Mouse (Mus musculus) neutrophil, adult 5-6 weeks (primary cell): Measurements from ENCODE around the gene Btbd2. TPM values are rescaled to one million over a fixed set of nuclear protein-coding genes. Genes with fewer than 3 reads are reported as not detected.
"Not testable (repeated sequence)": the region's sequence is repeated elsewhere in the genome, so short reads cannot be mapped to it uniquely, and the experiment has no call there.

Experiments
- ATAC-seq: fragments of 151-379, 151-347 bp; 2 replicates; pipeline ENCODE4 v1.8.0; 2017; ENCODE audit warnings: mild to moderate bottlenecking, moderate TSS enrichment; ENCODE audit not compliant: insufficient number of reproducible peaks, poor library complexity, low FRiP score, severe bottlenecking; ENCODE audit errors: extremely low read depth
- total RNA-seq: library from RNA; stranded (forward); fragments of 200-1000 nt; gene quantifications from 2 replicates; pipeline ENCODE4 v1.2.3, GENCODE M21; 2017

Btbd2 gene
- total RNA-seq, 1 experiment from 2014 or later: 21.4 TPM

DNA sequence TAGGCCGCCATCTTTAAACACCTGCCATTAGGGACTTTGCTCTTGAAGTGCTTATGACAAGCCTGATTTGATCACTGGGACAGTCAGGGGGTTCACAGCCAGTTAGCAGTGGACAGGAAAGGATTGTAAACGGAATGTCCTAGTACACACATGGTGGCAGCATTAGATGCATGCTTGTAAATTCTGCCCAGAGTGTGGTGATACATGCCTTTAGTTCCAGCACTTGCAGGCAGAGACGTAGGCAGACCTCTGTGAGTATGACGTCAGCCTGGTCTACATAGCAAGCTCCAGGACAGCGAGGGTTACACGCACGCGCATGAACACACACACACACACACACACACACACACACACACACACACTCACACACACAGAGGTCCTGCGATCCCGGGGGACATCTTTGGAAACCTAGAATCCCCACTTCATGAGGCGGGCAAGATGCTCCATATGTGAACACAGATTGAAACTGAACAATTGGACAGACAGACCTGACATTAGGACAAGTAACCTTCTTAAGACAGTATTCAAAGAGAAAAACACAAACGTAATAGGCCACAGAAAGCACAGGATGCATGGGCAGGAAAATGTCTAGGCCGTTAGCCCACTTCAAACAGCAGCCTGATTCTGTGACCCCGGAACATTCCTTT is 1.4 kb upstream of the Btbd2 start:
- no peak for ATAC-seq

DNA sequence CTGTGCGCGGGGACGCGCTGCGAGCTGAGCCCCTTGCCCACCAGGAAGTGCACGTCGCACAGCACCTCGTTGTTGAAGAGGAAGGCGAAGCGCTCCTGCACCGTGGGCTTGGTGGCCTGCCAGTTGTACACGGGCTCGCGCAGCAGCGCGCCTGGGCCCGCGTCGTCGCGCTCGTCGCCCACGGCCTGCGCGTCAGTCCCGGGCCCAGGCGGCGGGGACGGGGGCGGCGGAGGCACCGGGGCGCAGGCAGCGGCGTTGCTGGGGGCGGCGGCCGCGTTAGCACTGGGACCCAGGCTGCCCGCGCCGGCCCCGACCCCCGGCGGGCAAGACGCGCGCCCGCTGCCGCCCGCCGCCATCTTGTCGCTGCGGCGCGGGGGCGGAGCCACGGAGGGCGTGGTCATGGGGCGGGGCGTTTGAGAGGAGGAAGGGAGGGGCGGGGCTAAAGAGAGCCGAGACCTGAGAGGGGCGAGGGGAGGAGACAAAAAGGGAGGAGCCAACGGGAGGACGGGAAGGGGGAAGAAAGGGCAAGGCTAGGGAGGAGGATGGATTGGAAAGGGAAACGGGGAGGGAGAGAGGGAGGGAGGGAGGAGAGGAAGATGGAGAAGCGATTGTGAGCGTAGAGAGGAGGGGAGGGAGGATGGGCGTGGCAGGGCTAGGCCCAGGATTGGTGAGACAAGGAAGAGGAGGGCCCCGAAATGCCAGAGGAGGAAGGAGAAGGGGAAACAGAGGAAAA is 575 bp downstream of the Btbd2 start:
- ATAC-seq: peak; percentile 71

DNA sequence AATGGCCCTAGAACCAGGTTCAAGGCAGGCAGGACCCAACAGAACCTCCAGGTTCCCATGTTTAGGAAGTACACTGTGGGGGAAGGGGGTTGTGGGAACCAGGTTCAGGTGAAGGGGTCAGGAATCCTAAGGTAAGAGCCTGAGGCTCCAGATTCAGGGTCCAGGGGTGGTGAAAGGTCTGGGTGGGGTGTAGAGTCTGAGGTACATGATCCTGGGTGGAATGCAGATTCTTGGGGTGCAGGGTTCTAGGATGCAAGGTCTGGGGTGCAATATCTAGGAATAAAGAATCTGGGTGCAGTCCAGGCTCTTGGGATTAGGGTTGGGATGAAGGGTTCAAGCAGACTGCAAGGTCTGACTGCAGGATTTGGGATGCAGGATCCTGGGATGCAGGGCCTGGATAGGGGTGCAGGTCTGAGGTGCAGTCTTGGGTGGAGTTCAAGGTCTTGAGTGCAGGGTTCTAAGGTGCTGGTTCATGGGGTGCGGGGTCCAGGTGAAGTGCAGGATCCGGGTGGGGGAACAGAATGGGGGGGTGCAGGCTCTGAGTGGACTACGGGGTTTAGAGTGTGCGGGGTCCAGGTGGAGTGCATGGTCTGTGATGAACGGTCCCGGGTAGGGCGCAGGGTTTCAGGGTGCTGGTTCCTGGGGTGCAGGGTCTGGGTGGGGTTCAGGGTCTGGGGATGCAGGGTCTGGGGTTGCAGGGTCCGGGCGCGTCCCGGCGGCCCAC is 1.3 kb downstream of the Btbd2 start:
- ATAC-seq: no peak

DNA sequence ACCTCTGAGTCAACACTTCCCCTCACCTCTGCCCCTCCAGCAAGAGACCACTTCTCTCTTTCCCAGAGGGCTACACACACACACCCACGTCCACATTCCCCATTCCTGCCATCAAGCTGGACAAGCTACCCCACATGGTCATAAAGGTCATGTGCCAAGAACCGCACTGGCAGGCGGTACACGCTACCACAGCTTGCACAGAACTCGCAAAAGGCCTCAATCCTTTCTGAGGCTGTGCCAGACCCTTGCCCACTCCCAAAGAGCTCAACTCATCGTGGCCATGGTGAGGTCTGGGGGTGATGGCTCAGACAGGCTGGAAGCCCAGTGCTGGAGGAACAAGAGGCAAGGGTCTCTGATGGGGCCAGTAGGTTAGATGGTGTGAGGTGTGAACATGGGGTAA is 2.0 kb downstream of the Btbd2 start:
- no peak for ATAC-seq

DNA sequence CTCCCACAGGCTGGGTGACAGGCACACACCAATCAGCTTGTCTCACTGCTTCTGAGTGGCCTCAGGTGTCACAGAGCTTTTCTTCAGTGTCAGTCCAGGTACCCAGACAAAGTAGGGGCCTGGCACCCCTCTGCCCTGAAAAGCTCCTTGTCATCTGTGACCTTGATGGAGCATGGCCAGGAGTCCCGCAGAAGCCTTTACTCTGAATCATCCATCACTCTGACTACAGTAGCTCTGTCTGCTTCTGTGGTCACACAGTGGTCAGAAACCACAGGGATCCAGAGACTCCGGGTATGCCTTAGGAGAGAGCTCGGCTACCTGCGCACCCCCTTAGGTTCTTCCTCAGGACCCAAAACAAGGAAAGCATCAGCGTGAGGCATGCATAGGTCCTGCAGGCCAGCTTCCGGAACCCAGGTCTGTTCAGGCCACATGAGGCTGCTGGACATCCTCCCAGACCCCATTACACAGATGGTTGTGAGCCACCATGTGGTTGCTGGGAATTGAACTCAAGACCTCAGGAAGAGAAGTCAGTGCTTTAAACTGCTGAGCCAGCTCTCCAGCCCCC is 3.6 kb downstream of the Btbd2 start:
- ATAC-seq: no peak

DNA sequence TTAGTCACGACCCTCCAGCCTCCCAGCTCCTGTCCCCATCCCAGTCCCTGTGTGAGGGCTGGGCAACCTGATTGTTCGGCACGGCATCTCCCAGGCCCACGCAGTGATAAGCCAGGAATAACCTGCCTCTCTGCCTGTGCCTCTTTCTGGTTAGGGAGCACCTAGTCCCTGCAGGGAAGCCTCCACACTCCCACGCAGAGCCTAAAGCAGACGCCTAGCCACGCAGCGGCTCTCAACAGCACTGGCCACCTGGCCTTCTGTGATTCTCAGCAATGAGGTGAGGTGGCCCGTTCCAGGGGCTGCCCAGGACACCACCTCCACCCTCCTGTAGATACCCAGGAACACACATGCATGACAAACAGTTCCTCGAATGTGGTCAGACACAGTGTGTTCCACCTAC is 6.5 kb downstream of the Btbd2 start:
- no peak for ATAC-seq

DNA sequence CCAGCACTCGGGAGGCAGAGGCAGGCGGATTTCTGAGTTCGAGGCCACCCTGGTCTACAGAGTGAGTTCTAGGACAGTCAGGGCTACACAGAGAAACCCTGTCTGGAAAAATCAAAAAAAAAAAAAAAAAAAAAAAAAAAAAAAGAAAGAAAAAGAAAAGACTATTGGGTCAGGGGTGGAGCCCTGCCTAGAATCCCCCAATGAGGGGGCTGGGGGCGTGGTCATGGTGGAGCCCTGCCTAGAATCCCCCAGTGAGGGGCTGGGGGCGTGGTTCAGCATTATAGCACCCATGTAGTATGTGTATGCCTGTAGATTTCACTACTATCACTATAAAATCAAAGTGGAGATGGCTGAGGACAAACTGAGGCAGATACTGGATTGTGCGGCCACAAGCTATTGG is 7.0 kb downstream of the Btbd2 start:
- ATAC-seq: not testable (repeated sequence)

DNA sequence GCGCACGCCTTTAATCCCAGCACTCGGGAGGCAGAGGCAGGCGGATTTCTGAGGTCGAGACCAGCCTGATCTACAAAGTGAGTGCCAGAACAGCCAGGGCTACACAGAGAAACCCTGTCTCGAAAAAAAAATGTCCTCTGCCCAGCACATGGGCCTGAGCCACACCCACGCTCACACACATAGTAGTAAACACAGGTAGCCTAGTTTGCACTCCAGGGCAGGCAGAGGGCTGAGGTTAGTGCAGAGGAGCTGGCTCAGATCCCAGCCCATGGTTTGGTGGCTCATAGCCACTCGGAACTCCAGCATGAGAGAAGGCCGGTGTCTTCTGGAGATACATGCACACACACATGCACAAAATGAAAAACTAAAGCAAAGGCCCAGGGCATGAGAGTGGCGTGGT is 9.9 kb downstream of the Btbd2 start:
- no peak for ATAC-seq

DNA sequence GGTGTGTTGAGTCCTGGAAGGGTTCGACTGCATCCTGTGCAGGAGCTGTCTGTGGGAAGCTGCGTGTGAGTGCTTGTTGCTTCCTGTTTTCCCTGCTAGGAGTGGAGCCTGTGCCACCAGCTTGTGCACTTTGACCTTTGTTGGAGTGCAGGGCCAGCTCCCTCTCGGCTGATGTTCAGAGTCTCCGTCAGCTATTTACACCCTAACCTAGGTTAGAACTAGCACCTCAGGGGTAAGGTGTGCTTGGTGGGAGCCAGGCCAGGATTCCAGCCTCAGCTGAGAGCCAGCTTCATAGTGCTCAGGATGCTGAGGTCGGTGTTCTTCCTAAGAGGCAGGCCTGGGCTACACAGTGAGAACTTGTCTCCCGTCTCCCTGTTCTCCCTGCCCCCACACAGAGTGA is 21.5 kb downstream of the Btbd2 start:
- ATAC-seq: no peak

DNA sequence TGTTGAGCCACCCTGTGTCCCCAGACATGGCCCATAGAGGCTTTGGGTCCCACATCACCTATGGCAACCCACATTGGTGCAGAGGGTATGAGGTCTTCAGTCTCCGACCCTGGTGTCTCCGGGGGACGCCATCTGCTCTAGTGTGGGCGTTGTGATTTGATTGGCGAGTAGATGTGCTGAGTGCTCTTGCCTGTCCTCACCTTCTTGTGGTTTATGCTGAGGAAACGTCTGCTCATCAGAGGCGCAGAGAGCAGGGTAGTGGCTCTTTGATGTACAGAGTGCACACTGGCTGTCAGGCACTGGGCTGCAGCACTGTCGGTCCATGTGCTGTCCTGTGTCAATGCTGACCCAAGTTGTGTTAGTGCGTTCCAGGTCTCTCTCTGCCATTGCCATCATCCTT is 27.9 kb downstream of the Btbd2 start:
- ATAC-seq: peak; percentile 4; the same call in 1 of the 2 replicates

DNA sequence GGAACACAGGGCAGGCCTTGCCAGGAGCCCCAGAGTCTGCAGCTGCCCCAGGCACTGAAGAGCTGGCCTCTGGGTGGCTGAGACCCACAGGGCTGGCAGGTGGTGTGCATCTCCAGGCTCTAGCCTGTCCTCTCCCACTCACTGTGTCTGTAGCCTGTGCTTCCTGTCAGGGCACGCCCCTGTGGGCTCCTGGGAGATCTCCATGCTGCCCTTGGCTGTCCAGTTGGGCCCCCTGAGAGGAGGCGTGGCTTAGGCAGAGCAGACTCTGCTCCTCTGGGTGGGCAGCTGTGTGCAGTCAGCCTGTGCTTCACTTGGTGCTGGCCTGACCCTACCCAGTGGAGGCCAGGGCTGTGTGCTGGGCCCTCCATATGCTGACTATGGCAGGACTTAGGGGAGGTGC is 29.2 kb downstream of the Btbd2 start:
- no peak for ATAC-seq

DNA sequence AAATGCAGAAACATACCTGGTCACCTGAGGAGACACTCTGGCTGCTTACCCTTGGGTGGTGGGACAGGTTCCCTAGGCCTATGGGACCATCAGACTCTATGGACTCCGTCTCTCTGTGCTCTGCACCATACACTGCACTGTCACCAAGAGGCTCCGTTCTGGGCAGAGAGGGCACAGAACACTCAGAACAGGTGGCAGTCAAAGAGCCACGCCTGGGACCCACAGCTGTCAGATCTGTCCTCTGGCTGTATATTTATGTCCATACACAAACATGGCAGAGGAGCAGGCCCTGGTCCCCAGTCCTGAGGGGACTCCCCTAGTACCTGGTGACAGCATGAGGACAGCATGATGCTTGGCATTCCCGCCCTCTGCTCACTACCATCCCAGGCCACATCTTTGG is 31.1 kb downstream of the Btbd2 start:
- ATAC-seq: no peak

DNA sequence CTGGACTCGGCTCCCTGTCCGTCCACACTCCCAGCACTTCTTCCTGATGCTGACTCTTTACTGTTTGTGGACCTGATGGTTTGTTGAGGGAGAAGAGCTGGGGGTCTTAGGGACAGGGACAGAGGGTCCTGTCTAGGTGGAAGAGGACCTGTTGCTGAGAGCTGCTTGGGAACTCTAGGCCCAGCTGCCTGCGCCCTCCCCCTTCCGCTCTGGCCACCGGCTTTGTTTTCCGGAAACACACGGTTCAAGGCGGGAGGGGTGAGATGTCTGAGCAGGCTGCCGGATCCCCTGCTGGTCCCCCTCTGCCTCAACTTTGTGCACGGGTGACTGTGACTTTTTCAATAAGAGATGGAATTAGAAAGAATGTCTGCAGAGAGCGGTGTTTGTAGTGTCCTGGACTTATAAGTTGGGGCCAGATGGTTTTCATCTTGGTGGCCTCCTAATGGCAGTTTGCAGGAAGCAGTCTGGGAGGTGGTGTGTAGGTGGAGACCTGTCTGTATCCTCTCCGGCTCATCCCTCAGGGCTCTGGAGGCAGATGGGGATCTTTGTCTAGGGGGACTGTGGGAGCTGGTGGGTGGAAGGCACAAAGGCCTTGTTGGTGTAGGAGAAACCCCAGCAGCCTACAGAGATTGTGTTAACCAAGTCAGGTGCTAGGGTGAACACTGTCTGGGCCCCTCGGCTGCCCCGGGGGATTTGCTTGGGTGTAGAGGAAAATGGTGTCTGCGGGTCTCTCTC is 33.2 kb downstream of the Btbd2 start:
- 0 out of 2 replicates have a peak, but pooled peaks have one; percentile 4 for ATAC-seq

DNA sequence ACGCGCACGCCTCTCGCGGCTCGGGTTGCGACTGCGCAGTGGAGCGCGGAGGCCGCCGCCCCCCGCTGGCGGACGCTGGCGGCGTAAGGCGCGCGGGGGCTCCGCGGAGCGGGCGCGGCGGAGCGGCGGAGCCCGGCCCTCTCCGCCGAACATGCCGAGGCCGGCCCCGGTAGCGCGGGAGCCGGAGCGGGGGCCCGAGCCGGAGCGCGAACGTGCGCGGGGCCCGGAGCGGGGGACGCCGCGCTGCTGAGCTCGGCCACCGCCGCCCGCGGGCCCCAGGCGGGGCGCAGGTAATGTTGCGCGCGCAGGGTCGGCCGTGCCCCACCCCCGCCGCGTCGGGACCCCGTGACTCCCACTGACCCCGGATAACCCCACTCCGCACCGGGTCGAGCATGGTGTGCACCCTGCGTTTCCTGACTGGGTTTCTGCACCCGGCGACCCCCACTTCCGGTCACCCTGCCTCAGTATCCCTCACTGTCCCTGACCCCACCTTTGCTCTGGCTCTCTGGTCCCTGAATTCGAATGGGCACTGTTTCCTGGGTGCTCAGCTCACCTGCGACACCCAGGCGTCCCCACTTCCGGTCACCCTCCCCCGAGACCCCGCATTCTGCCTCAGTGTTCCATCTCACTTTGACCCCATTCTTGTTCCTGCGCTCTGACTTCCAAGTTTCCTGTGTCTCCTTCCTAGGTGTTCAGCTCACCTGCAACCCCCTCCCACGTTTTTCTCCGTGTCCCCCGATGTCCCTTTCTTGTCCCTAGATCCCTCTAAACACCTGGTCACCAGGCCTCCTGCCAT is 34.0 kb downstream of the Btbd2 start, which contains the start of gene Csnk1g2:
TSS of gene Csnk1g2 (plus strand) at position 178 of the 796 bp plus-strand sequence.
- no peak for ATAC-seq

DNA sequence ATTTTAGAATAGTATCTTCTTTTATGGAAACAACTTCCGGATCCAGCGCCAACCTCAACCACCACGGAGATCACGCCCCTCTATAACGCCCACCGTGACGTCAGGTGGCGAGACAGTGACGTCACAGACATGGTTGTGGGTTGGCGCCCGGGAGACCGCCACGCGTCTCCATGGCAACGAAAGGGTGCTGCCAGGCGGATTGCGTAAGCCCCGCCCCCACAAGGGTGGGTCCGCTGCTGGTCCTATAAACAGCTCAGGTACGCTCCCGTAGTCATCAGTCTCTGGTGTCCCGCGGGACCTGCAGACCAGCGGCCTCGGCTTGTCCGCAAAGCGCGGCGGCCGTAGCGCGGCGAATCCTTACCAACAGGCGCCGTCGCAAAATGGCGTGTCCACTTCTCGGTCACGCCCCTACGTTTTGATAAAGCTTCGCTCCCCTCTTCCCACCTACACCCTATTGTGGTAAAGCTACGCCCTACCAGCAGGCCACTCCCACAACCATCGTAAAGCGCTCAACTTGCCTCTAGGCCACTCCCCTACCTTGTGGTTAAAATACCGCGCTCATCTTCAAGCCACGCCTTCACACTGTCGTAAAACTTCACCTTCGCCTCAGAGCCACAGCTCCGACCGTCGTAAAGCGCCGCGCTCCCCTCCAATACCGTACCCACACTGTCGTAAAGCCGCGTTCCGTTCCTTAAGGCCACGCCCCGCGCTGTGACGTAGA is 34.8 kb downstream of the Btbd2 start:
- peak; percentile 84 for ATAC-seq

DNA sequence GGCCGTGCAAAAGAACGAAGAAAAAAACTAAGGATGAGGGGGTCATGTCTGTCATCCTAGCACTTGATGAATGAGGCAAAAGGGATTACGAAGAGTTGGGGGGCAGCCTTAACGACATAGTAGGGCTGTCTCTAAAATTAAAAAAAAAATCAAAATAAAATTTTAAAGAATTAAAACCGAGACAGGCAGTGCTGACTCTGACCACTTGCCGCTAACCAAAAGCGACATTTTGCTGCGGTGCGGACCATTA is 35.3 kb downstream of the Btbd2 start:
- no peak for ATAC-seq

DNA sequence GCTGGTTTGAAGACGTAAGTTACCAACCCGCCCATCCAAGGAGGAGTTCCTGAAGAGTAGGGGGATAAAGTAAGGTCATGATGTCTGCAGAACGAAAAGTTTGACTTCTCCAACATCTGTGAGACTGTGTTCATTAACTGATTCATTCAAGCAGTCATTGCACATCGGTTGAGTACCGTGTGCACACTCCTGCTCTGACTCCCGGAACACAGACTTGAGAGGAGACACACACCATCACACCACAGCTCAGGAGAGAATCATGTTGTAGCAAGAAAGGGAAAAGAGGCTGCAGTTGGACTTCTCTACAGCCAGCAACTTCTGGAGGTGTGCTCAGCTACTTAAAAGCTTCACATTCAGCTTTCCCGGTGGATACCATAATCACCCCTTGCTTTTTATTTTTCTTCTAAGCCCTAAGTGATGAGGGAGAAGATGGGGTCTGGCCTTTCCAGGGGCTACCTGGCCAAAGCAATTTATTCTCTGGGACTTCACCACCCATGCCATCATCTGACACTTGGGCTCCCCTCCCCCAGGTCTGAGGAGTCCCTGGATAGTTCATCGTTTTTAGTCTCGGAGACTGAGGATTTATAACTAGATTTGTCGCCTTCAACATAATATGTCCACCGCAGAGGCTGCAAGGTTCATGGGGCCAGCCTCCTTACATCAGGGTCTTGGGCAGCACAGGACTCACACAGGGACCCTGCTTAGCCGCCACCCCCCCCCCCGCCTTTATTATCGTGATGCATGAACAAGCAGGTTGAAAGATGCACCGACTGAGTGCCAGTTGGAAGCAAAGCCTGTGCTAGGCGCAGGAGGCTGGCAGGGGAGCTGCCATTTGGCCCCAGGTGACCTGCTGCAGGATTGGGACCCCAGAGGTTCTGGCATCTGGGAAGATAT is 35.8 kb downstream of the Btbd2 start:
- ATAC-seq: no peak
